Mouse (Mus musculus) heart, postnatal 0 days (tissue): ENCODE results near the gene Hsp90ab1. TPM values are rescaled to one million over a fixed set of nuclear protein-coding genes. Genes with fewer than 3 reads are reported as not detected.

ENCODE experiments used
- ATAC-seq: fragments of 200-750 bp; cut with Nextera tagmentation; 2 replicates; pipeline ENCODE4 v1.8.0; 2017; ENCODE audit warnings: low read depth, moderate number of reproducible peaks, moderate library complexity; ENCODE audit not compliant: insufficient read depth
- DNase-seq: peaks from one replicate; pipeline ENCODE4 v3.0.0-alpha.2; 2016; ENCODE audit warnings: low spot score
- H3K27ac ChIP-seq: fragments of 300-500 bp; sonication (generic); 2 replicates; pipeline ENCODE4 v1.5.1; 2014; ENCODE audit warnings: low read depth, mild to moderate bottlenecking
- H3K27me3 ChIP-seq: fragments of 300-500 bp; sonication (generic); 2 replicates; pipeline ENCODE4 v1.6.1; 2014; ENCODE audit warnings: low read length, mixed read lengths; ENCODE audit not compliant: control insufficient read depth, insufficient read depth
- H3K36me3 ChIP-seq: fragments of 300-500 bp; sonication (generic); replicated peaks from 2 replicates; pipeline ENCODE4 v1.6.1; 2014; ENCODE audit warnings: low read length, mixed read lengths; ENCODE audit not compliant: control insufficient read depth, insufficient read depth
- H3K4me1 ChIP-seq: fragments of 300-500 bp; sonication (generic); 2 replicates; pipeline ENCODE4 v1.6.1; 2014; ENCODE audit warnings: antibody characterized with exemption; ENCODE audit not compliant: control insufficient read depth, insufficient read depth
- H3K4me2 ChIP-seq: fragments of 300-500 bp; sonication (generic); 2 replicates; pipeline ENCODE4 v1.6.1; 2014; ENCODE audit warnings: low read depth, mild to moderate bottlenecking, low read length, moderate library complexity
- H3K4me3 ChIP-seq: fragments of 300-500 bp; sonication (generic); 2 replicates; pipeline ENCODE4 v1.5.1; 2014; ENCODE audit warnings: low read depth, low read length
- H3K9ac ChIP-seq: fragments of 300-500 bp; sonication (generic); replicated peaks from 2 replicates; pipeline ENCODE4 v1.6.1; 2014; ENCODE audit warnings: low read depth, low read length, mixed read lengths
- H3K9me3 ChIP-seq: fragments of 300-500 bp; sonication (generic); replicated peaks from 2 replicates; pipeline ENCODE4 v1.6.1; 2016; ENCODE audit warnings: low read length; ENCODE audit not compliant: control insufficient read depth
- CTCF ChIP-seq: IDR thresholded peaks from 2 replicates; pipeline ENCODE4 v1.5.1; 2016; ENCODE audit warnings: antibody characterized with exemption, control low read depth, low read depth
- EP300 ChIP-seq: IDR thresholded peaks from 2 replicates; pipeline ENCODE4 v1.6.1; 2016; ENCODE audit warnings: antibody characterized with exemption, low read depth
- WGBS: fragments of 180-500 bp; shearing (Covaris S2); extraction: QIAGEN DNeasy Blood & Tissue Kit; methylation state at CpG from one replicate; pipeline ENCODE4 v1.1.7; 2014; 5-methylcytosine and 5-hydroxymethylcytosine counted together
- polyA plus RNA-seq: library from polyadenylated mRNA; unstranded; fragments of >200 nt; fragmentation: Nextera tagmentation; extraction: Ambion mirVana; gene quantifications from 2 replicates; pipeline ENCODE4 v1.2.1, GENCODE M21; 2015
- total RNA-seq: library from RNA; depleted of rRNA; stranded (reverse); fragments of >200 nt; gene quantifications from 2 replicates; pipeline ENCODE4 v1.2.3, GENCODE M21; 2014; ENCODE audit warnings: low replicate concordance

Gene Hsp90ab1
- total and polyA plus RNA-seq, 2 experiments from 2014 or later: 716 to 756 TPM

DNA sequence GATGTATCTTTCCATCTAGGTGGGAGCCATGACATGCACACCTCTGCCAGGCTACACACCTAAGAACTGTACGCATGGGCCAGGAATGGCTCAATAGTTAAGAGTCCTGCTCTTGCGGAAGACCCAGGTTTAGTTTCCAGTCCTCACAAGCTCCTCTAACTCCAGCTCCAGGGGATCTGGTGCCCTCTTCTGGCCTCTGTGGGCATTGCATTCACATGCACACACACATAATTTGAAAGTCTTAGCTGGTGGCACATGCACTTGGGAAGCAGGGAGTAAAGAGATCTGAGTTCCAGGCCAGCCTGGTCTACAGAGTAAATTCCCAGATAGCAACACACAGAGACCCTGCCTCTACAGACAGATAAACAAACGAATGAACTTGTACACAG is 13.4 kb upstream of the Hsp90ab1 start:
- H3K9ac ChIP-seq: no peak overlapping the region
- DNase-seq (no peak), ATAC-seq (no peak)
- H3K9me3 ChIP-seq: no peaks in the 10 kb centered on the region
- 97% methylated on average over 3 of the region's 3 CpGs for WGBS
- H3K4me1 ChIP-seq: peaks cover 28% of the 10 kb centered on the region
- no peak overlapping the region for H3K4me2 ChIP-seq
- peaks cover 32% of the 10 kb centered on the region for H3K36me3 ChIP-seq
- peak overlapping the region; percentile 97 for H3K27ac ChIP-seq
- no peak overlapping the region for H3K4me3 ChIP-seq
- TF ChIP-seq EP300 (no peak), CTCF (peak; percentile 44)
- no peaks in the 10 kb centered on the region for H3K27me3 ChIP-seq

- TF ChIP-seq CTCF: no peak
- TF ChIP-seq EP300: no peak
- 64% methylated on average over 23 of the region's 23 CpGs for WGBS
- H3K9ac ChIP-seq: 0 out of 2 replicates have a peak overlapping the region, but pooled peaks have one; percentile 18
- DNase-seq (no peak), ATAC-seq (no peak)
- peaks cover 32% of the 10 kb centered on the region for H3K36me3 ChIP-seq
- peaks cover 24% of the 10 kb centered on the region; the same call in 1 of the 2 replicates for H3K4me1 ChIP-seq
- no peak overlapping the region for H3K4me2 ChIP-seq
- no peaks in the 10 kb centered on the region for H3K27me3 ChIP-seq
- no peaks in the 10 kb centered on the region for H3K9me3 ChIP-seq
- H3K4me3 ChIP-seq: no peak overlapping the region
- peak overlapping the region; percentile 97 for H3K27ac ChIP-seq
These were observed 12.8 kb upstream of the Hsp90ab1 start for GRCm38 (mm10) chr17:45585725-45586448.

DNA sequence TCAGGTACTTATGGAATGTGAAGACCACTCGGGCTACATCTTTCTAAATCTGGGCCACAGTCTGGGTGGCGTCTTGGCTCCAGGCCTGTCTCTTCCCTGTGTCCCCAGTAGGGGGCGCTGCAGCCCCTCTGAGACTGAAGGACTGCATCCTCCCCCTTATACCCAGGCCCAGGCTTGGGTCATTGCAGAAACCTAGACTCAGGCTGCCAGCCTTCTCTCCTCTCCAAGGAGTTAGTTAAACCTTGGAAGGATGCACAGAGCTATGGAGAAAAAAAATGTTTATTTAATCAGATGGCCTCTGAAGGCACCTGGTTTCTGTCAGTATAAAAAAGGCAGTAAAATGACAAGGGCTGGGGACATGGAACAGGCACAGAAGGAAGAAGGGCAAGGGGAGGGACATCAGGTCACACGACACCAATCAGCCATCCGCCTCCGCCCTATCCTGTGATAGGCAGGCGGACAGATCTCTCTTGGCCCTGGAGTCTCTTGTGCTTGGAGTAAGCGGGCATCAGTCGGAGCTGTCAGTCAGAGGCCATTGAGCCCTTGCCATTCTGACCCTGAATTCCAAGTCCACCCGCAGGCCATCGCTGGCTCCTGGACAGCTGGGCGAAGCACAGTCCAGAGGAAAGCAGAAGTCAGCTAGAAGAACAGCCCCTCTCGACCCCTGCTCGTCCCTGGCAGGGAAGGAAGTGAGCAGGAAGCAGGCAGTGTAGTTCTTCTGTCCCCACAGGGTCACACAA is 12.0 kb upstream of the Hsp90ab1 start:
- H3K27ac ChIP-seq: peak overlapping the region; percentile 97
- ATAC-seq: peak; percentile 86

GRCm38 (mm10) chr17:45584096-45584896 is 11.2 kb upstream of the Hsp90ab1 start:
- ATAC-seq: peak; percentile 75
- TF ChIP-seq EP300 (no peak; the same call in 1 of the 2 replicates), CTCF (no peak)

More for the DNA sequence above, 12.0 kb upstream of the Hsp90ab1 start:
- WGBS: 6% methylated on average over 14 of the region's 14 CpGs
- no peaks in the 10 kb centered on the region for H3K27me3 ChIP-seq
- H3K9ac ChIP-seq: 0 out of 2 replicates have a peak overlapping the region, but pooled peaks have one; percentile 18
- H3K4me3 ChIP-seq: no peak overlapping the region
- TF ChIP-seq EP300 (0 out of 2 replicates have a peak, but pooled peaks have one; percentile 35), CTCF (peak; percentile 87)
- peak; percentile 95 for DNase-seq
- H3K4me2 ChIP-seq: peak overlapping the region; percentile 17; the same call in 1 of the 2 replicates
- H3K9me3 ChIP-seq: no peaks in the 10 kb centered on the region
- peaks cover 32% of the 10 kb centered on the region for H3K36me3 ChIP-seq
- H3K4me1 ChIP-seq: peaks cover 23% of the 10 kb centered on the region; the same call in 1 of the 2 replicates

GRCm38 (mm10) chr17:45582715-45583355 is 9.8 kb upstream of the Hsp90ab1 start:
- Histone ChIP-seq H3K4me1 (peaks cover 32% of the 10 kb centered on the region; the same call in 1 of the 2 replicates), H3K9ac (no peak overlapping the region), H3K4me3 (no peak overlapping the region), H3K27ac (peak overlapping the region; percentile 97), H3K9me3 (no peaks in the 10 kb centered on the region), H3K27me3 (no peaks in the 10 kb centered on the region), H3K4me2 (no peak overlapping the region), H3K36me3 (peaks cover 12% of the 10 kb centered on the region)
- 63% methylated on average over 6 of the region's 6 CpGs for WGBS
- ATAC-seq (no peak), DNase-seq (no peak)
- TF ChIP-seq EP300 (no peak), CTCF (peak; percentile 53)

More at GRCm38 (mm10) chr17:45584096-45584896, 11.2 kb upstream of the Hsp90ab1 start:
- Histone ChIP-seq H3K4me2 (peak overlapping the region; percentile 17; the same call in 1 of the 2 replicates), H3K36me3 (peaks cover 24% of the 10 kb centered on the region), H3K27me3 (no peaks in the 10 kb centered on the region), H3K9me3 (no peaks in the 10 kb centered on the region), H3K4me1 (peaks cover 23% of the 10 kb centered on the region; the same call in 1 of the 2 replicates), H3K4me3 (no peak overlapping the region), H3K27ac (peak overlapping the region; percentile 97), H3K9ac (peak overlapping the region; percentile 5; the same call in 1 of the 2 replicates)
- WGBS: 19% methylated on average over 12 of the region's 12 CpGs
- peak; percentile 88 for DNase-seq
